Mouse (Mus musculus): ENCODE data around the gene Etv6. TPM values are rescaled to one million over a fixed set of nuclear protein-coding genes. Genes with fewer than 3 reads are reported as not detected.

Etv6 gene
- polyA plus RNA-seq, 1 experiment from 2014 or later, result 17.8 TPM

DNA sequence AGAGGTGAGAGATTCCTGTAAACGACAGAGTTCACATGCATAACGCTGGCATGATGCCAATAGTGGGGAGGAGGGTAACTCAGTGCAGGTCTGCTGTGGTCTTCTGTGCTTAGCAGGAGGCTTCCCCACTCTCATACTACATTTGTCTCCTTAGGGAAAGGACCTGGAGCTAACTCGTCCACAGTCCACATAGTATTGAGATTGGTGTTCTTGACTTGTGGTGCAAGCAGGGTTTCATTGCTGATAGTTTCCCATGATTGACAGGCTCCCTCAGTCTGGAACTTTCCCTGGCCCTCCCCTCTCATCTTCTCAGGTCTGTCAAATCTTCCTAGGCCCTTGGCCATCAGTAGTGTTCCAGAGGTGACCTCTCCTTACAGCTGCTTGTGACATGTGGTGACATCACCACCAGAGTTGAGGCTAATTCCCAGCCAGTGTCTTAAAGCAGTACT is 108.2 kb downstream of the Etv6 start:
- no peak overlapping the region for H3K4me3 ChIP-seq
- WGBS, result 88% methylated on average over 3 of the region's 3 CpGs
- no peaks in the 10 kb centered on the region for H3K27me3 ChIP-seq (ENCODE audit: low read depth, poor library complexity, severe bottlenecking)
- DNase-seq (ENCODE audit: low spot score), result no peak
- no peak overlapping the region for H3K27ac ChIP-seq
- no peaks in the 10 kb centered on the region for H3K9me3 ChIP-seq (replicated peaks)
- H3K36me3 ChIP-seq, result peaks cover 6% of the 10 kb centered on the region
- H3K4me1 ChIP-seq, result peaks cover 31% of the 10 kb centered on the region

- Histone ChIP-seq H3K36me3 (peaks cover 4% of the 10 kb centered on the region; the same call in 1 of the 2 replicates), H3K4me3 (no peak overlapping the region), H3K27me3 (ENCODE audit: low read depth, poor library complexity, severe bottlenecking) (no peaks in the 10 kb centered on the region), H3K9me3 (replicated peaks) (no peaks in the 10 kb centered on the region), H3K4me1 (peaks cover 31% of the 10 kb centered on the region), H3K27ac (no peak overlapping the region)
- DNase-seq (ENCODE audit: low spot score), result no peak
- 83% methylated on average over 15 of the region's 15 CpGs for WGBS
Observed at GRCm38 (mm10) chr6:134144231-134145130, 109.0 kb downstream of the Etv6 start.

- DNase-seq (ENCODE audit: low spot score), result no peak
- Histone ChIP-seq H3K4me3 (no peak overlapping the region), H3K27me3 (ENCODE audit: low read depth, poor library complexity, severe bottlenecking) (no peaks in the 10 kb centered on the region), H3K36me3 (peaks cover 4% of the 10 kb centered on the region; the same call in 1 of the 2 replicates), H3K27ac (no peak overlapping the region), H3K9me3 (replicated peaks) (no peaks in the 10 kb centered on the region), H3K4me1 (peaks cover 36% of the 10 kb centered on the region)
- 57% methylated on average over 22 of the region's 22 CpGs for WGBS
Observed at GRCm38 (mm10) chr6:134147596-134148442, 112.3 kb downstream of the Etv6 start.

DNA sequence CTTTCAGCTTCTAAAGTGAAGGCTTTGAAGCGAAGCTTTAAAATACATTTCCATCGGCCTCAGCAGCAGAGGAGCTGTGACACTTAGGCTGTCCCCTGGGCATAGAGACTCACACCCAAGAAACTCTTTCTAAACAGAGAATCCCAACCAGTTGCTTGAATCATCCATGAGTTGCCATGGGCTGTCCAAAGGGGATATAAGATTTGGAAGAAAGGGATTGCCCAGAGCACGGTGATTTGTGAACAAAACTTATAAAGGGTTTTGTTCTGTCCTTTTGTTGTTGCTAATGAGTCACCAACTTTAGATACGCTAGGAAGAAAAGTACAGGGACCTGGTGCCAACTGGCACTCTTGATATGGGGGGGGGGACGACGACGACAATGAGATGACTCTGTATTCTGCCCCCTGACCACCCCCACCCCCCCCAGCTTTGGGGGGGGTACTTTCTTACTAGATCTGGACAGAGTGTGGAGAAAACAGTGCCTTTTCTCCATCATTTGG is 113.0 kb downstream of the Etv6 start:
- WGBS, result 84% methylated on average over 7 of the region's 7 CpGs
- H3K27me3 ChIP-seq (ENCODE audit: low read depth, poor library complexity, severe bottlenecking), result no peaks in the 10 kb centered on the region
- no peaks in the 10 kb centered on the region for H3K9me3 ChIP-seq (replicated peaks)
- peaks cover 36% of the 10 kb centered on the region for H3K4me1 ChIP-seq
- no peak overlapping the region for H3K27ac ChIP-seq
- H3K4me3 ChIP-seq, result no peak overlapping the region
- 0 out of 2 replicates have a peak, but pooled peaks cover 4% of the 10 kb centered on the region for H3K36me3 ChIP-seq
- DNase-seq (ENCODE audit: low spot score), result no peak

GRCm38 (mm10) chr6:134149606-134150005 is 114.1 kb downstream of the Etv6 start:
- Histone ChIP-seq H3K27me3 (ENCODE audit: low read depth, poor library complexity, severe bottlenecking) (no peaks in the 10 kb centered on the region), H3K4me3 (no peak overlapping the region), H3K4me1 (peaks cover 30% of the 10 kb centered on the region), H3K9me3 (replicated peaks) (no peaks in the 10 kb centered on the region), H3K27ac (no peak overlapping the region), H3K36me3 (0 out of 2 replicates have a peak, but pooled peaks cover 7% of the 10 kb centered on the region)
- DNase-seq (ENCODE audit: low spot score), result no peak
- WGBS, result 93% methylated on average over 7 of the region's 7 CpGs

GRCm38 (mm10) chr6:134151022-134151680 is 115.7 kb downstream of the Etv6 start:
- DNase-seq (ENCODE audit: low spot score), result no peak
- H3K9me3 ChIP-seq (replicated peaks), result no peaks in the 10 kb centered on the region
- H3K27ac ChIP-seq, result no peak overlapping the region
- H3K4me1 ChIP-seq, result peaks cover 38% of the 10 kb centered on the region
- no peak overlapping the region for H3K4me3 ChIP-seq
- H3K27me3 ChIP-seq (ENCODE audit: low read depth, poor library complexity, severe bottlenecking), result no peaks in the 10 kb centered on the region
- H3K36me3 ChIP-seq, result 0 out of 2 replicates have a peak, but pooled peaks cover 4% of the 10 kb centered on the region
- WGBS, result 67% methylated on average over 15 of the region's 15 CpGs

DNA sequence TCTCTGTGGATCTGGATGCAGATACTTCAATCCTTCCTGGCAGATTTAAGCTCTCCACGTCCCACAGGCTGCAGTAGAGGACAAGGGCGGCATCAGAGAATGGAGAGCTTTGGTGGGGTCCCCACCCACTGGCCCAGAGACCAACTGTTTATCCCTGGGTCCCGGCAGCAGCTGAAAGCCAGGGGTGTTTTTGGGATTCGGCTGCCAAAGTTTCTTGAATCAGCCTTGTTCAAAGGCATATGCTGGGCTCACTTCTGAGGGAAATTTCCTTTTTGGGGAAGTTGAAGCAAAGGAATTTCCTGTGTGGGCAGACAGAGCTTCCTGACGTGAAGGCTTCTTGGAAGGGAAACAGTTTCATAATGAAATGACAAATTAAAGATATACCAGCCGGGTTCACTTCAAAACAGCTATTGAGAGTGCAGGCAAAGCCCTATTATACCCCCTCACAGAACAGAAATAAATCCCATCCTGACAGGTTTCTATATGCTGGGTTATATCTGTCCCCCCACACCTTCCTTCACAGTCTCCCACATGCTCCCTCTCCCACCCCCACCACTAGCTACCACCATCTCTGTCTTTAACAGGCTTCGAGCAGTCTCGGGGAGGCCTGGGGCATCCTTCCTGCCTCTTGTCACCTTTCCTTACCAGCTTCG is 116.5 kb downstream of the Etv6 start:
- H3K36me3 ChIP-seq, result 0 out of 2 replicates have a peak, but pooled peaks cover 12% of the 10 kb centered on the region
- H3K27ac ChIP-seq, result 0 out of 2 replicates have a peak overlapping the region, but pooled peaks have one; percentile 12
- H3K27me3 ChIP-seq (ENCODE audit: low read depth, poor library complexity, severe bottlenecking), result no peaks in the 10 kb centered on the region
- H3K9me3 ChIP-seq (replicated peaks), result no peaks in the 10 kb centered on the region
- no peak for DNase-seq (ENCODE audit: low spot score)
- H3K4me1 ChIP-seq, result peaks cover 38% of the 10 kb centered on the region
- 72% methylated on average over 9 of the region's 9 CpGs for WGBS
- no peak overlapping the region for H3K4me3 ChIP-seq

DNA sequence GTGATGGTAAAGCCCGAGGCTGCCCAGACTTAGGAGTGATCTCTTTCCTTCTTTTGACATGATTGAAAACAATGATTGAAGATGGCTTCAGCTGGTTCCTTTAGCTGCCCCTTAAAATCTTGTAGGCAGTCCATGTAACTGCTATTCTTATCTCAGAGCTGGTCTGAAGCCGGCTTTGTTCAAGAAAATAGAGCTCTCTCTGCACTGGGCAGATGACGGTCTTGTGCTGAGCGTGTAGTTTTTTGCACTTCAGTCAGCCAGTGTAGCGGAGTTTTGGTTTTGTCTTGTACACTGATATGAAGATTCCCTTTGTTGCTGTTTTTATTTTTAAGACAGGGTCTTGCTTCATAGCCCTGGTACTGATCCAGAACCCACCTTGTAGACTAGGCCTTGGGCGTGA is 117.0 kb downstream of the Etv6 start:
- H3K27ac ChIP-seq, result no peak overlapping the region
- 88% methylated on average over 6 of the region's 6 CpGs for WGBS

DNA sequence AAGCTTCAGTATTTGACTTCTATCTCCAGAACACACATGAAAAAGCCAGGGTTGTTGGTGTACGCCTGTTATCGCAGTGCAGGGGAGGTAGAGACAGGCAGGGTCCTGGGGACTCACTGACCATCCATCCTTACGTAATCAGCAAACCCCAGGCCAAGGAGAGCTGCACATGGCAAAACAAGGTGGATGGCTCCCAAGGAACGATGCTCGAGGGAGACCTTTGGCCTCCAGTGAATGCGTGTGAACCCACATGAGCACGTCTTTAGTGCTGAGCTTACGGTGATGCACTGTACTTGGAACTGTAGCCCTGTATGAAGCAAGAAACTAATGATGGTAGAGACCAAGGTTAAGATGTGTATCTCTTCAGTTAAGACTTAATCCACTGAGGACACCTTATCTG is 119.2 kb downstream of the Etv6 start:
- WGBS, result 92% methylated on average over 8 of the region's 8 CpGs
- DNase-seq (ENCODE audit: low spot score), result no peak
- no peaks in the 10 kb centered on the region for H3K27me3 ChIP-seq (ENCODE audit: low read depth, poor library complexity, severe bottlenecking)
- H3K4me1 ChIP-seq, result peaks cover 25% of the 10 kb centered on the region
- H3K9me3 ChIP-seq (replicated peaks), result no peaks in the 10 kb centered on the region
- H3K4me3 ChIP-seq, result no peak overlapping the region
- H3K27ac ChIP-seq, result no peak overlapping the region
- 0 out of 2 replicates have a peak, but pooled peaks cover 13% of the 10 kb centered on the region for H3K36me3 ChIP-seq

More for the DNA sequence above, 117.0 kb downstream of the Etv6 start:
- Histone ChIP-seq H3K4me1 (peaks cover 35% of the 10 kb centered on the region), H3K9me3 (replicated peaks) (no peaks in the 10 kb centered on the region), H3K36me3 (0 out of 2 replicates have a peak, but pooled peaks cover 13% of the 10 kb centered on the region), H3K27me3 (ENCODE audit: low read depth, poor library complexity, severe bottlenecking) (no peaks in the 10 kb centered on the region), H3K4me3 (no peak overlapping the region)
- DNase-seq (ENCODE audit: low spot score), result no peak

DNA sequence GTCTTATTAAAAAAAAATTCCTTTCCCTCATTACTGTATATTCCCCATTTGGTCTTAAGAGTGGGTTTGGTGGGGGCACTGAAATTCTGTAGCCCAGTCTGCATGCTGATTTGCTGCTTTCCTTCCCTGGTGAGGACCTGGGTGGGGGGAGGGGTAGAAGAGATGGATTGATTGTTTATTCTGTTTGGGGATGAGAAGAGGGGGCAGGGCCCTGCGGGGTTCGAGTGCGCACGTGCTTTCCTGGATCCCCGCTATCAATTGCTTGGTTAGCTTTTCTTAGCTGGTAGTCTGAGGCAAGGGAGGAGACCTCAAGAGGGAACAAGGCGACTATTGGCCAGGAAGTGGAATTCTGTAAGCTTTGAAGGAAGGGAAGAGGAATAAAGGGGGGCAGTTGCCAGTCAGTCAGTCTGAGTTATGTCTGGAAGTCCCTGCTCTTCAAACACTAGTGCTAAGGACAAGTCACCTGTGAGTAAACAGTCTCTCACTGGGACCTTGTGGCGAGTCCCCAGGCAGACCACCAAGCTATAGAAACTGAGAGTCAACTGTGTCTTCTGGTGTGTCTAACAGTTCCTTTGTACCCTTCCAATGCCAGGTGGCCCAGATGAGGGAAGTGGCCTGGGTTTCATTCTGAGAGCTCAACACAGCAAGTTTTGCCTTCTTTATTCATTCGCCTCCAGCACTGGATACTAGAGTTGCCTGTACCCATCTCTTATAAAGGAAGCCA is 120.6 kb downstream of the Etv6 start:
- H3K36me3 ChIP-seq, result 0 out of 2 replicates have a peak, but pooled peaks cover 13% of the 10 kb centered on the region
- H3K4me1 ChIP-seq, result peaks cover 21% of the 10 kb centered on the region
- 35% methylated on average over 8 of the region's 8 CpGs for WGBS
- H3K9me3 ChIP-seq (replicated peaks), result no peaks in the 10 kb centered on the region
- H3K27ac ChIP-seq, result no peak overlapping the region
- no peak overlapping the region for H3K4me3 ChIP-seq
- H3K27me3 ChIP-seq (ENCODE audit: low read depth, poor library complexity, severe bottlenecking), result no peaks in the 10 kb centered on the region
- no peak for DNase-seq (ENCODE audit: low spot score)

GRCm38 (mm10) chr6:134157533-134158115 is 122.1 kb downstream of the Etv6 start:
- 77% methylated on average over 6 of the region's 6 CpGs for WGBS
- H3K27me3 ChIP-seq (ENCODE audit: low read depth, poor library complexity, severe bottlenecking), result no peaks in the 10 kb centered on the region
- no peak overlapping the region for H3K27ac ChIP-seq
- H3K9me3 ChIP-seq (replicated peaks), result no peaks in the 10 kb centered on the region
- peaks cover 21% of the 10 kb centered on the region for H3K4me1 ChIP-seq
- DNase-seq (ENCODE audit: low spot score), result no peak
- H3K4me3 ChIP-seq, result no peak overlapping the region
- H3K36me3 ChIP-seq, result 0 out of 2 replicates have a peak, but pooled peaks cover 17% of the 10 kb centered on the region
